16 mouse cellular contexts compared by ENCODE assay signal in genomic region chr2:131908351-131908861, GRCm38 (mm10). TPM values are rescaled to one million over a fixed set of nuclear protein-coding genes. Genes with fewer than 3 reads are reported as not detected.
A peak's percentile ranks its signal among the peaks of the same experiment; 100 is the strongest.
DNase-seq lines count a peak whose midpoint lies in the region; ATAC-seq and TF ChIP-seq lines count a peak whose summit lies in the region.
"Had no signal": no experiment of that assay in that cellular context is flagged by ENCODE, and none has a peak within 500 bp of the region (broad histone marks: within the 10 kb centered on the region; RNA-seq: fewer than 3 reads in every experiment).

No protein-coding gene starts in this region.

- no peaks in the 10 kb centered on the region for H3K9me3 ChIP-seq in forebrain, postnatal 0 days (ENCODE audit: low read length)
- H3K9me3 ChIP-seq in hindbrain, embryonic 14.5 days (ENCODE audit: control insufficient read depth, low read length): no peaks in the 10 kb centered on the region
- H3K9me3 ChIP-seq: hindbrain, embryonic 15.5 days had no signal

- H3K27me3 ChIP-seq in forebrain, postnatal 0 days (ENCODE audit: insufficient read depth, low read length): no peaks in the 10 kb centered on the region
- no peaks in the 10 kb centered on the region for H3K27me3 ChIP-seq in hindbrain, embryonic 14.5 days (ENCODE audit: control insufficient read depth, insufficient read depth, low read length)
- H3K27me3 ChIP-seq: hindbrain, embryonic 15.5 days had no signal

- peak overlapping the region; percentile 98 for H3K27ac ChIP-seq in layer of hippocampus, adult 2 months
- H3K27ac ChIP-seq in forebrain, postnatal 0 days (ENCODE audit: low read depth, low read length): no peak overlapping the region
- no peak overlapping the region for H3K27ac ChIP-seq in hindbrain, embryonic 14.5 days
- H3K27ac ChIP-seq: hindbrain, embryonic 15.5 days had no signal

- H3K9ac ChIP-seq in forebrain, postnatal 0 days: no peak overlapping the region
- H3K9ac ChIP-seq in hindbrain, embryonic 14.5 days: no peak overlapping the region
- H3K9ac ChIP-seq: hindbrain, embryonic 15.5 days had no signal

- no peak overlapping the region for H3K4me2 ChIP-seq in forebrain, postnatal 0 days (ENCODE audit: low read depth)
- H3K4me2 ChIP-seq in hindbrain, embryonic 14.5 days (replicated peaks): no peak overlapping the region

- H3K4me1 ChIP-seq in forebrain, postnatal 0 days (ENCODE audit: insufficient read depth): peaks cover 19% of the 10 kb centered on the region
- H3K4me1 ChIP-seq in hindbrain, embryonic 14.5 days (replicated peaks; ENCODE audit: control insufficient read depth, insufficient read depth, low read length): peaks cover 28% of the 10 kb centered on the region

- WGBS in forebrain, postnatal 0 days: 90% methylated on average over 7 of the region's 7 CpGs
- 78% methylated on average over 7 of the region's 7 CpGs for WGBS in hindbrain, embryonic 14.5 days

- DNase-seq in layer of hippocampus, adult 2 months (ENCODE audit: low spot score in 2 of 2): no peak
- no peak for DNase-seq in layer of hippocampus, adult 9-11 months
- DNase-seq in heart, adult 8-10 months (ENCODE audit: low spot score): peak; percentile 28
- DNase-seq in kidney, adult 11 months: peak; percentile 66
- peak; percentile 41 to 59 for DNase-seq in kidney, postnatal 36 days
- DNase-seq in forebrain, postnatal 0 days: no peak
- no peak for DNase-seq in hindbrain, embryonic 14.5 days (ENCODE audit: low spot score)
- DNase-seq: cerebellum, postnatal 10 days; lung, postnatal 4 days had no signal

- ATAC-seq in forebrain, postnatal 0 days: no peak
- no peak for ATAC-seq in hindbrain, embryonic 14.5 days (ENCODE audit: low FRiP score)
- ATAC-seq: forebrain, embryonic 14.5 days had no signal

- H3K36me3 ChIP-seq in forebrain, postnatal 0 days (ENCODE audit: insufficient read depth): no peaks in the 10 kb centered on the region; the same call in 1 of the 2 replicates
- H3K36me3 ChIP-seq in hindbrain, embryonic 14.5 days (replicated peaks; ENCODE audit: control insufficient read depth, insufficient read depth): 0 out of 2 replicates have a peak, but pooled peaks cover 6% of the 10 kb centered on the region
- H3K36me3 ChIP-seq: hindbrain, embryonic 15.5 days had no signal

- H3K4me3 ChIP-seq in layer of hippocampus, adult 2 months: no peak overlapping the region
- H3K4me3 ChIP-seq in forebrain, postnatal 0 days (ENCODE audit: low read depth, low read length): no peak overlapping the region
- H3K4me3 ChIP-seq in hindbrain, embryonic 14.5 days (replicated peaks; ENCODE audit: low read length): no peak overlapping the region
- H3K4me3 ChIP-seq: hindbrain, embryonic 15.5 days had no signal

- no peak for TF ChIP-seq CTCF in layer of hippocampus, adult 2 months (conservative IDR thresholded peaks at IDR 0.05)
- no peak for TF ChIP-seq CTCF in forebrain, postnatal 0 days (IDR thresholded peaks at IDR 0.05; ENCODE audit: low read depth)

RNA-seq across cellular contexts. Expression of gene Prnp, which starts 1.3 kb away (rescaled TPM):
- 100 to 1,000 TPM; 984 to 990 TPM for total RNA-seq in layer of hippocampus, adult 2 months (2021)
- 100 to 1,000 TPM; 135 to 164 (median 149) TPM for total RNA-seq in heart, adult 8-10 months (2022)
- 352 and 356 TPM in 2 replicates for total RNA-seq in forebrain, postnatal 0 days (2014; rRNA removed)
- 353 and 423 TPM in 2 replicates for polyA plus RNA-seq in forebrain, postnatal 0 days (2015; fragmentation: Nextera tagmentation; extraction: Ambion mirVana)
- 99.5 and 101 TPM in 2 replicates for polyA plus RNA-seq in hindbrain, embryonic 14.5 days (2014; fragmentation: Nextera tagmentation; extraction: Ambion mirVana)

RNA-seq across cellular contexts. Expression of gene Prn, which starts 1.4 kb away (rescaled TPM):
- total RNA-seq in layer of hippocampus, adult 2 months (2021): not detected
- total RNA-seq in heart, adult 8-10 months (2022): under 1 TPM in 3 of 4 experiments, not detected in 1; 0.20 to 0.69 (median 0.38) TPM
- 0.76 TPM in 1 of 2 replicates, not detected in the other for total RNA-seq in forebrain, postnatal 0 days (2014; rRNA removed)
- polyA plus RNA-seq in forebrain, postnatal 0 days (2015; fragmentation: Nextera tagmentation; extraction: Ambion mirVana): 0.33 TPM in 1 of 2 replicates, not detected in the other
- not detected in 2 replicates for polyA plus RNA-seq in hindbrain, embryonic 14.5 days (2014; fragmentation: Nextera tagmentation; extraction: Ambion mirVana)
- total RNA-seq: granulocyte monocyte progenitor cell, adult 5-6 weeks had no signal
- polyA plus RNA-seq: brain, embryonic 14.5 days; embryonic facial prominence, embryonic 14.5 days; hindbrain, embryonic 15.5 days; limb, embryonic 11.5 days; small intestine, adult 2 months had no signal

RNA-seq across cellular contexts. Expression of gene Prnd, which starts 42.3 kb away (rescaled TPM):
- total RNA-seq in layer of hippocampus, adult 2 months (2021): not detected
- total RNA-seq in heart, adult 8-10 months (2022): 1 to 10 TPM in 2 of 4 experiments, under 1 TPM in 2; 0.22 to 1.8 (median 1.2) TPM
- 3.5 and 4.4 TPM in 2 replicates for total RNA-seq in forebrain, postnatal 0 days (2014; rRNA removed)
- polyA plus RNA-seq in forebrain, postnatal 0 days (2015; fragmentation: Nextera tagmentation; extraction: Ambion mirVana): 6.0 and 6.2 TPM in 2 replicates
- 11.8 and 15.0 TPM in 2 replicates for polyA plus RNA-seq in hindbrain, embryonic 14.5 days (2014; fragmentation: Nextera tagmentation; extraction: Ambion mirVana)
- total RNA-seq: granulocyte monocyte progenitor cell, adult 5-6 weeks had no signal

RNA-seq across cellular contexts. Expression of gene Erv3, which starts 48.9 kb away (rescaled TPM):
- under 1 TPM in 1 of 2 experiments, not detected in 1; 0.12 TPM for total RNA-seq in layer of hippocampus, adult 2 months (2021)
- total RNA-seq in heart, adult 8-10 months (2022): not detected
- not detected in 2 replicates for total RNA-seq in forebrain, postnatal 0 days (2014; rRNA removed)
- polyA plus RNA-seq in forebrain, postnatal 0 days (2015; fragmentation: Nextera tagmentation; extraction: Ambion mirVana): 0.06 TPM in 1 of 2 replicates, not detected in the other
- polyA plus RNA-seq in hindbrain, embryonic 14.5 days (2014; fragmentation: Nextera tagmentation; extraction: Ambion mirVana): 0.07 TPM in 1 of 2 replicates, not detected in the other
- total RNA-seq: granulocyte monocyte progenitor cell, adult 5-6 weeks had no signal
- polyA plus RNA-seq: embryonic facial prominence, embryonic 14.5 days; forebrain, embryonic 14.5 days; hindbrain, embryonic 15.5 days; limb, embryonic 11.5 days; small intestine, adult 2 months had no signal

Comparison
In these comparisons a context has a peak if more than half of its experiments do, and no peak if none do; other contexts are left out.
1. DNase-seq: peak in heart, adult 8-10 months (single experiment), kidney, adult 11 months (single experiment) and kidney, postnatal 36 days (2 of 2); none in layer of hippocampus, adult 2 months (0 of 2), layer of hippocampus, adult 9-11 months (single experiment), forebrain, postnatal 0 days (single experiment) and hindbrain, embryonic 14.5 days (single experiment).